Mouse (Mus musculus) neural tube, embryonic 11.5 days (tissue): ENCODE measurements at regions not wholly inside any gene's neighbourhood (a gene's known extent, or its start where the extent isn't known, plus 50 kb on each side); places are given as distances from the start of the nearest gene placed in this dataset.

Source experiments
- ATAC-seq: fragments of 200-750 bp; cut with Nextera tagmentation; 2 replicates; pipeline ENCODE4 v1.8.0; 2017; ENCODE audit warnings: moderate number of reproducible peaks, mild to moderate bottlenecking, moderate TSS enrichment, moderate library complexity; ENCODE audit not compliant: insufficient read depth, low FRiP score, low TSS enrichment
- DNase-seq: peaks from one replicate; pipeline ENCODE4 v3.0.0-alpha.2; 2015; ENCODE audit warnings: low spot score
- H3K27ac ChIP-seq: fragments of 300-500 bp; sonication (generic); 2 replicates; pipeline ENCODE4 v1.5.1; 2014; ENCODE audit warnings: low read depth, mild to moderate bottlenecking, low read length
- H3K27me3 ChIP-seq: fragments of 300-500 bp; sonication (generic); 2 replicates; pipeline ENCODE4 v1.6.1; 2014; ENCODE audit warnings: mild to moderate bottlenecking, low read length, mixed read lengths; ENCODE audit not compliant: control insufficient read depth, insufficient read depth
- H3K36me3 ChIP-seq: fragments of 300-500 bp; sonication (generic); 2 replicates; pipeline ENCODE4 v1.6.1; 2014; ENCODE audit warnings: mild to moderate bottlenecking, low read length, moderate library complexity, mixed read lengths; ENCODE audit not compliant: control insufficient read depth, insufficient read depth
- H3K4me1 ChIP-seq: fragments of 300-500 bp; sonication (generic); 2 replicates; pipeline ENCODE4 v1.6.1; 2014; ENCODE audit warnings: low read length, mixed read lengths; ENCODE audit not compliant: control insufficient read depth, insufficient read depth
- H3K4me2 ChIP-seq: fragments of 300-500 bp; sonication (generic); 2 replicates; pipeline ENCODE4 v1.6.1; 2014; ENCODE audit warnings: low read depth, mild to moderate bottlenecking, moderate library complexity
- H3K4me3 ChIP-seq: fragments of 300-500 bp; sonication (generic); 2 replicates; pipeline ENCODE4 v1.5.1; 2014; ENCODE audit warnings: low read depth, low read length
- H3K9ac ChIP-seq: fragments of 300-500 bp; sonication (generic); 2 replicates; pipeline ENCODE4 v1.6.1; 2014; ENCODE audit warnings: mild to moderate bottlenecking, low read length
- H3K9me3 ChIP-seq: fragments of 300-500 bp; sonication (generic); 2 replicates; pipeline ENCODE4 v1.6.1; 2016; ENCODE audit warnings: low read length; ENCODE audit not compliant: control insufficient read depth
- WGBS: fragments of 180-500 bp; shearing (Covaris S2); extraction: QIAGEN DNeasy Blood & Tissue Kit; methylation state at CpG from one replicate; pipeline ENCODE4 v1.1.7; 2014; 5-methylcytosine and 5-hydroxymethylcytosine counted together

DNA sequence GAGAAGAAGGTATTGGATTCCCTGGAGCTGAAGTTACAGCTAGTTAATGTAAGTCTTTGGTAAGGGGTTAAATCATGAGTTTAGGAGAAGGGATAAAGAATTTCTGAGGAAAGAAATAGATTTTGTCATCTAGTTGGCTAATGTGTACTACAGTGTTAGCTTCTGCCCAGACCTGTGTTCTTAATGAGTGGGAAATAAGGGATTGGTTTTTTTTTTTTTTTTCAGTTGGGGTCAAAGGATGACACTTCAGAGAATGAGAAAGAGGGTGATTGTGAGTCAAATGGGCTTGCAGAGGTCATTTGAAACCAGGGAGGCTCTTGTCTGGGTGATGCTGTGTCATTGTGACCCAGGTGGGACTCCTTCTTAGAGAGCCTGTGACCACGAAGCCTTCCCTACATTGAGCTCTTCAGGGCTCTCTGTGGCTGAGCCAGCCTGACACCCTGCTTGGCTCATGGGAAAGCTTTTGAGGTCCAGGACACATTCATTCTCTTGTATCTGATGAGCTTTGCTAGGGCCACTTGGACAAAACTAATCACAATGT lies 246.1 kb downstream of the Rplp1 start:
- H3K4me2 ChIP-seq: no peak overlapping the region
- no peak overlapping the region for H3K9ac ChIP-seq
- ATAC-seq: no peak
- no peak overlapping the region for H3K4me3 ChIP-seq
- H3K36me3 ChIP-seq: no peaks in the 10 kb centered on the region
- H3K27me3 ChIP-seq: no peaks in the 10 kb centered on the region
- WGBS: 81% methylated on average over 1 of the region's 1 CpGs
- no peak overlapping the region for H3K27ac ChIP-seq
- no peaks in the 10 kb centered on the region for H3K9me3 ChIP-seq
- H3K4me1 ChIP-seq: no peaks in the 10 kb centered on the region; the same call in 1 of the 2 replicates
- DNase-seq: no peak

- H3K4me3 ChIP-seq: no peak overlapping the region
- ATAC-seq (no peak), DNase-seq (no peak)
- no peaks in the 10 kb centered on the region for H3K36me3 ChIP-seq
- H3K27ac ChIP-seq: no peak overlapping the region
- no peaks in the 10 kb centered on the region for H3K9me3 ChIP-seq
- no peaks in the 10 kb centered on the region for H3K4me1 ChIP-seq
- no peak overlapping the region for H3K9ac ChIP-seq
- H3K4me2 ChIP-seq: no peak overlapping the region
- 65% methylated on average over 4 of the region's 4 CpGs for WGBS
- H3K27me3 ChIP-seq: no peaks in the 10 kb centered on the region
These were observed 246.8 kb downstream of the Rplp1 start for GRCm38 (mm10) chr9:61667453-61668074.

DNA sequence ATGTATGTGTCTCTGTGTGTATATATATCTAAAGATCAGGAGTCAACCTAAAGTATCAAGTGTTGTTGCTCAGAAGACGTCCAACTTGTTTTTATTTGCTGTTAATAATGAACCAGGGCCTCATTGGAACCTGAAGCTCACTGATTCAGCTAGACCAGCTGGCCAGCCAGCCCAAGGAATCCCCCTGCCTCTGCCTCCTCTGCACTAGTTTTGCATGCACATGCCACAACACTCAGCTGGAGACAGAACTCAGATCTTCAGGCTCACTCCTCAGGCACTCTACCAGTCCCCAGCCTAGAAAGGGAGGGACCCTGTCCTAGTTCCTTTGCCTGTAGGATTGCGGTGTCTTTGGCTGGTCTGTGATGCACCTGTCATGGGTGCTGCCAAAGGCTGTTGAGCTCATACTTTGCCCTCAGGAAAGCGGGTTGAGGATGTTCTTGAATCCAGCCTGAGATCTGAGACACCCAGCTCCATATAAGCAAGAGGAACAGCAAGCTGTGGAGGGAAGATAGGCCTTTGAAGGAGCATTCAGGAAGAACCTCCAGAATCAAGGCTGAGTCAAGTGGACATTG lies 247.5 kb downstream of the Rplp1 start:
- Histone ChIP-seq H3K4me3 (no peak overlapping the region), H3K9me3 (no peaks in the 10 kb centered on the region), H3K27ac (no peak overlapping the region), H3K27me3 (no peaks in the 10 kb centered on the region), H3K36me3 (no peaks in the 10 kb centered on the region), H3K4me1 (no peaks in the 10 kb centered on the region), H3K4me2 (no peak overlapping the region), H3K9ac (no peak overlapping the region)
- ATAC-seq (no peak), DNase-seq (no peak)
- WGBS: 86% methylated on average over 3 of the region's 3 CpGs

- Histone ChIP-seq H3K9me3 (no peaks in the 10 kb centered on the region), H3K27ac (no peak overlapping the region), H3K9ac (no peak overlapping the region), H3K4me3 (no peak overlapping the region), H3K27me3 (no peaks in the 10 kb centered on the region), H3K4me1 (no peaks in the 10 kb centered on the region), H3K36me3 (no peaks in the 10 kb centered on the region), H3K4me2 (no peak overlapping the region)
- WGBS: 86% methylated on average over 6 of the region's 6 CpGs
- no peak for ATAC-seq
- no peak for DNase-seq
These were observed 248.2 kb downstream of the Rplp1 start for GRCm38 (mm10) chr9:61666118-61666517.

DNA sequence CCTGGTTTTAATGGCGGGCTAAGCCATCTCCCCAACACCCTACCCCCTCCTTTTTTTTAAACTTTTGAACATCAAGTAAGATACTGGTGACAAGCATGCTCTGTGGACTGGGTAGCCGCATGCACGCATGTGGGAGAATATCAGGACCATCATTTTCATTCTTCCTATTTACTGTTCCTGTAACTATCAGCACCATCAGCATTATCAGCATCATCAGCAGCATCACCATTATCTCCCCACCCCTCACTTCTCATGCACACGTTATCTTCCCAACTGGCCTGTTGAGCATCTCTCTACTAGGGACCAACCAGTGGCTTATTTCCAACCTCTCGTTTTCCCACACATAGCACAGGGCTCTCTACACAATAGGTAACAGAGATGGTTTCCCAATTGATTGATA lies 249.1 kb downstream of the Rplp1 start:
- WGBS: 88% methylated on average over 5 of the region's 5 CpGs

DNA sequence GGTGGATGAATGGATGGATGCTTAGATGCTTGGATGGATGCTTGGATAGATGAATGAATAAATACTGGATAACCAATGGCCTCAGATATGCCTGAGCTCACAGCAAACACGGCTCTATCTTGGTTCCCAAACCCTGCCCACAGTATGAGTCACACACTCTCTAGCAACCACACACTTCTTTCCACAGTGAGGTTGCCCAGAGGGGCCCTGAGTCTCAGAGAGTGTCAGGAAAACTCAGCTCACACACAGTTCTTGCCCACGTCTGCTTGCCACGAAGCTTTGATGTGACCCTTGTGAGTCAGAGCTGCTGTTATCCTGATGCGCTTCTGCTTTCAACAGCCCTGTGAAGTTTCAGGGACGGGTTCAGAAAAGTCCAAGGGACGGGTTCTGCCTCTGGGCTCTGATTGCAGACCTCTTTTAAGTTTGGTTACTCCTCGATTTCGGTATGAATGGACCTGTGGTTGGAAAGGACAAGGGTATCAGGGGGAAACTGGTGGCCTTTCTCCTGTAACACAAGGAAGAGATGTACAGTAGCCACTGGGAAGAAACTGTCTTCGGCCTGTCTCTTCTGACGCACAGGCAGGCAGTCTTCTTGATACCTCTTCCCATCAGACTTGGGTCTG lies 250.2 kb downstream of the Rplp1 start:
- Histone ChIP-seq H3K27me3 (no peaks in the 10 kb centered on the region), H3K4me3 (no peak overlapping the region), H3K4me2 (no peak overlapping the region), H3K36me3 (no peaks in the 10 kb centered on the region), H3K4me1 (no peaks in the 10 kb centered on the region), H3K9me3 (no peaks in the 10 kb centered on the region), H3K9ac (no peak overlapping the region), H3K27ac (no peak overlapping the region)
- no peak for ATAC-seq
- no peak for DNase-seq
- WGBS: 90% methylated on average over 10 of the region's 10 CpGs

More for the DNA sequence above, 249.1 kb downstream of the Rplp1 start:
- Histone ChIP-seq H3K4me1 (no peaks in the 10 kb centered on the region), H3K4me2 (no peak overlapping the region), H3K9ac (no peak overlapping the region), H3K27ac (no peak overlapping the region), H3K36me3 (no peaks in the 10 kb centered on the region), H3K4me3 (no peak overlapping the region), H3K27me3 (no peaks in the 10 kb centered on the region), H3K9me3 (no peaks in the 10 kb centered on the region)
- no peak for ATAC-seq
- no peak for DNase-seq

GRCm38 (mm10) chr9:61662055-61663028 lies 252.0 kb downstream of the Rplp1 start:
- DNase-seq: no peak
- H3K4me2 ChIP-seq: no peak overlapping the region
- no peaks in the 10 kb centered on the region for H3K9me3 ChIP-seq
- H3K9ac ChIP-seq: no peak overlapping the region
- H3K4me1 ChIP-seq: no peaks in the 10 kb centered on the region
- no peak for ATAC-seq
- no peaks in the 10 kb centered on the region for H3K36me3 ChIP-seq
- no peak overlapping the region for H3K27ac ChIP-seq
- H3K4me3 ChIP-seq: no peak overlapping the region
- WGBS: 71% methylated on average over 12 of the region's 12 CpGs
- H3K27me3 ChIP-seq: no peaks in the 10 kb centered on the region

DNA sequence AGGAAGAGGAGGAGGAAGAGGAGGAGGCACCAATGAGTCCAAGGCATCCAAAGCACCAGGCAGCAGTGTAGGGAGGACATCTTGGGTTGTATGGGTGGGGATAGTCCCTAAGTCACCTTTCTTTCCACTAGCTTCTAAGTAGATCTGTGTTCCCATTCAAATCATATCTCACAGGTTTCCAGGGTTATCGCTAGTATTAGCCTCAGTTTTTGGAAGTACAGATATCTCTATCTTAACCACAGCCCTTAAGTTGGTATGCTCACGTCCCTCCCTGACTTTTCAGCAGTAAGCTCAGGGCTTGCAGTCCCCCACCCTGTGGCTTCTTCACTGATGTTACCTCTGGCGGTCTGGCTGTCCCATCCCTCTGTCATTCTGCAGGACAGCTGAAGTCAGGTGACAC lies 254.2 kb downstream of the Rplp1 start:
- Histone ChIP-seq H3K27me3 (no peaks in the 10 kb centered on the region), H3K36me3 (no peaks in the 10 kb centered on the region), H3K4me3 (no peak overlapping the region), H3K9ac (no peak overlapping the region), H3K27ac (no peak overlapping the region), H3K9me3 (no peaks in the 10 kb centered on the region), H3K4me1 (no peaks in the 10 kb centered on the region), H3K4me2 (no peak overlapping the region)
- ATAC-seq: no peak
- 92% methylated on average over 3 of the region's 3 CpGs for WGBS
- no peak for DNase-seq
